Mouse (Mus musculus) telencephalon, adult 2 months (tissue): ENCODE measurements around the gene Ms4a7.
"Not testable (repeated sequence)": the region's sequence is repeated elsewhere in the genome, so short reads cannot be mapped to it uniquely, and the experiment has no call there.

Experiments
- DNase-seq: peaks from one replicate; pipeline ENCODE4 v3.0.0-alpha.2; 2011; ENCODE audit warnings: low read depth, low spot score

Gene Ms4a7

GRCm38 (mm10) chr19:11335932-11336331 lies at the start of gene Ms4a7:
Ms4a7 (minus strand) TSS chr19:11336146.
- DNase-seq, result no peak

DNA sequence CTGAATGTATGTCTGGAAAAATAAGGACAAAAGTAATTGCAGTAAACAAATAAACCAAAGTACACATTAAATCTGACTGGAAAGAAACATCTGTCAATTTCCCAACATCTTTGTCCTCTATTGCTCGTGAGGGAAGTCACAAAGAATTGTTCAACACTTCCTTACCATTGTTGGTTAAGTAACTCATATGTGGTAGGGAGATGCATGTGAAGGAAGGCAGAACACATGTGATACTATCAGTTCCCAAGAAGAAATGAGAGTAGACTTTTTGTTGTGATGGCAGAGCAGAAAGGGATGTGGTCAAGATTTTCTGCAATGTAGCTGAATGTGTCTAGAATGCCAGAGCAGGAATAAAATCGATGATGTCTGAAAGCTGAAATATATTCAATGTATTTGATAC lies 40.5 kb upstream of the Ms4a7 start:
- no peak for DNase-seq

DNA sequence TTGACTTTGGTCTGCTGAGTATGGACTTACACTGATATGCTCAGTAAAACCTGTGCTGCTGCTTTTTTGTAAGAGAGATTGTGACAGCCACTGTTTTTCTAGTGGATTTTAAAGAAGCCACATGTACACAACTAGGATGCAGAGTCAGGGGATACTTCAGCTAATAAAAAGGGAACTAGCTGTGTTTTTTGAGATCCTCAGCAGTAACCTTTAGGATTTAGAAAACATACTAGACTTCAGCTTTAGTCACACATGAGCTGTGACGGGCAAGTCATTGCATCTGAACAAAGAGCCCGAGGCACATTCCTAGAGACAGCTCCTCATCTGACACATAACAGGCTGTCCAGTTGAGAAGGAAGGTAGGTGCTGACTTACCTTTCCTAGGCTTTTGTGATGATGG lies 39.3 kb upstream of the Ms4a7 start, which contains the start of gene Ms4a4a:
Gene Ms4a4a, plus strand, starts transcription at position 251 of the 400 bp plus-strand sequence.
- DNase-seq, result no peak

GRCm38 (mm10) chr19:11371181-11371580 lies 35.2 kb upstream of the Ms4a7 start:
- DNase-seq, result no peak

DNA sequence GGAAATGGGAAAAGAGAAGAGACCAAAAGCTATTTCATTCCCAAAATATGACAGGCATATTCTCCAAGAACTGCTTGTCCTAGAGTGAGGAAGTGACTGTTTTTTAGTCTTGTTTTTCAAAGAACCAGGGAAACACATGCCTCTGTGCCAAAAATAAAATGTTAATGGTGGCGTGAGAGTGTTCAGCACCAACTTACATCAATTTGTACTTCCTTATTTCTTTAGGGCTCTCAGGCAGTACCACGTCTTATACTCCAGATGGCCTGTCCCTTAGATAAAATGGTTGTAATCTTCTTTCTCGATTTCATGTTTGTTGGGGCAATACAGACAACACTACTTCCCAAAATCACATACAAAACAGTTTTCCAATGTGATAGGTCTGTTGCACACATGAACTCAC lies 32.4 kb upstream of the Ms4a7 start:
- DNase-seq, result no peak

GRCm38 (mm10) chr19:11362002-11362401 lies 26.1 kb upstream of the Ms4a7 start:
- DNase-seq, result no peak

- DNase-seq, result no peak
Observed at GRCm38 (mm10) chr19:11360106-11360505, 24.2 kb upstream of the Ms4a7 start.

DNA sequence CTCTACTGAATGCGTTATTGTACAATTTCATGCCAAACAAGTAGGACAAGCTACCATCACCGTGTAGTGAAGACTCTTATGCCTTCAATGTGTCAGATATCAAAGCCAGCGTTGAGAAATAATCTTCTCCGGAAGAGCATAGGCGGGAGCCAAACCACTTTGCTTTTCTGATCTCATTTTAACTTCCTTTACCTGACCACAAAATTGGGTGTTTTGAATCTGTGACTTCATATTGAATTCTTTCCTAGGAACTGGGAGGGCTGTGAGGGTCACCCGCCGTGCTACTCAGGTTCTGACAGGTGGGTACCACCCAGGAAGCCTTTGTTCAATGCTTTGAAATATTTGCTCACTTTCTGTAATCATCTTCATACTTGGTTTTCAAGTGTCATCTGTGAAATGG lies 19.8 kb upstream of the Ms4a7 start:
- DNase-seq, result no peak

DNA sequence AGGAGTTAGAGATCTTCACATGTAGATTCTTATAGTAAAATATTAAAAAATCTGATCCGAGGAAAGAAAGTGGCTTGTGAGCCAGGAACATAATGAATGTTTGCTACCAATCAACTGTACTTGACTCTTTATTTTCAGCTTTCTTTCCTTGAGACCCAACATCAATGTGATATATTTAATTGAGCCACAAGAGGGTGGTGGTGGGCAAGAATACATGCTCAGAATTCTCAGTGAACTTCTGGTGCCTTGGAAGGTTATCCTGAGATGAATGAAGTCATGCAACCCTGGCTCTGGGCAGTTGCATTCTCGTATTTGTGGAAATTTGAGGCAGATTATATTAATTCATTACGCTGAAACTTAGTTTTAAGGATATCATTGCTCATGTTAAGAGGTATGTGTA lies 15.9 kb upstream of the Ms4a7 start:
- DNase-seq, result no peak

DNA sequence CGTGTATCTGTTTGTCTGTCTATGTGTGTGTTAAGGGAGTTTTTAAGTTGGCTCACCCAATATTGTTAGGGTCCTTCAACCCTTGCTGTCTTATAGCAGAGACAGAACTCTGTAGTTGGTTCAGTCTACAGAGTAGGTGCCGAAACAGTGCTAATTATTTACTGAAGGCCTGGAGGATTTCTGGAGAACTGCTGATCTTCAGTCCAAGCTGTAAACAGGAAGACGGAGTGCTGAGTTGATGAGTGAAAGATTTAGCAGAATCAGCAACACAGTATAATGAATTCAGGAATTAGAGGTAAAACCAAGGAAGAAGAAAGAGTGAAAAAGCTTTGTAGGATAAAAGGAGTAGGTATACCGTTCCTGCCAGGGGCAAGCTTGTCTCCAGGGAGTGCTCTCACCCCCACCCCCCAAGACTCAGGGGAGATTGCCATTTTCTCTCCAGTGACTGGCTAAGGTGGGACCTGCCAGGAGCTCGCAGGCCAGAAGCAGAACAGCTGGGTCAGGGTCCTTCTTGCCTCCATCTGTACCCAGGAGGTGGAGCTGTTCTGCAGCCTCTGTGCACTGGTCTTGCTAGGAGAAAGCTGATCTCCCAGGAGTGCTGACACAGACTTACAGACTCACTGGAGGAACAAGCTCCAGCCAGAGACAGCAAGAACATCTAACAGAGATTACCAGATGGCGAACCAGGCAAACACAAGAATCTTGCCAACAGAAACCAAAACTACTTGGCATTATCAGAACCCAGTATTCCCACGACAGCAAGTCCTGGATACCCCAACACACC lies 13.9 kb upstream of the Ms4a7 start:
- peak; percentile 8 for DNase-seq

DNA sequence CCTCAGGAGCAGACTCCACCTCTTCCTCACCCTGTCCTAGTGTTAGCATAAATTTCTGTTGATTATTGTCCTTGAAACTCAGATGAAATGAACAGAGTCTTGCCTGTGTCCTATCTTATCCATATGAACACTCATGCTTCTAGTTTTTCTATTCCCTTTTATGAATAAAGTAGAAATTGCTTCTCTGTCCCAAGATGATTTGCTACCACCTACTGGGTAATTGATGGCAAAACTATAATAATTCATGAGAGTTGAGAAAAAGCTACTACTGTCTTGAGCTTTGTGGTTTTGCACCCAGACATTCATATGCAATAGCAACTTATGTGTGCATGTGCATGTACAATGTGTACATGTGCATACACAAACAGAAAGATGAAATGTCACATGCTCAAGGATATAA lies 8.0 kb upstream of the Ms4a7 start:
- DNase-seq, result no peak

- no peak for DNase-seq
Observed at GRCm38 (mm10) chr19:11343147-11343546, 7.2 kb upstream of the Ms4a7 start.

DNA sequence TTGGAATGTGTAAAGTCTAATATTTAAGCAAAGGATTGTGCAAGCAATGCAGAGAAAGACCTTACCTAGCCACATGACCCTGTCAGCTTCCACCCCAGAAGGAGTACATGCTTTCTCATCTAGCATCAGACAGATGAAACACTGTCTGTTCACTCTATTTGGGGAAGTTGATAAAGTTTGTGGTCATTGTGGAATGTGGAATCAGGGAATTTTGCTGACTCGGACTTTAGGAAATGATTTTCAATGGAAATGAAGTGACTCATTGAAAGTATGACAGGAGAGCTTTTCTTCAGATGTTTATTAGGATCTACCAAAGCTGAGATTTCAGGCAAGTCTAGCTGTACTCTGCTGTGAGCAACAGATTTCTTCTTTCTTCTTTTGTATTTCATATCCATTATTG lies 14.8 kb downstream of the Ms4a7 start:
- DNase-seq, result no peak

DNA sequence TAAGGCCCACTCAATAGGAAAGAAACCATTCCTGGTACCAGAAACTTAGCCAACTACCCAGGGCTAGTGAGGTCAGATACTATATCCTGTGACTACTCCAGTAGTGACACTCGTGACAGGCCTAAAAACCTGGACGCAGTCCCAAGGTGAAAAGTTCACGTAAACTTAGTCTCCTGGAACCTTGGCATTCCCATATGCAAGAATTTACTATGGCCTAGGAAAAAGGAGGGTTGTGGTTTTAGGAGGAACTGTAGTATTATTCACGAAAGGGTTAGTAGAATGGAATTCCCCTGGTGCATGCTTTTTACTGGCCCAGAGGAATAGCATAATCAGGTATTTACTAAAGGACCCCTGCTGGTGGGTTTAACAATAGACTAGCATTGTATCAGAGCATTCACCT lies 19.2 kb downstream of the Ms4a7 start:
- no peak for DNase-seq

DNA sequence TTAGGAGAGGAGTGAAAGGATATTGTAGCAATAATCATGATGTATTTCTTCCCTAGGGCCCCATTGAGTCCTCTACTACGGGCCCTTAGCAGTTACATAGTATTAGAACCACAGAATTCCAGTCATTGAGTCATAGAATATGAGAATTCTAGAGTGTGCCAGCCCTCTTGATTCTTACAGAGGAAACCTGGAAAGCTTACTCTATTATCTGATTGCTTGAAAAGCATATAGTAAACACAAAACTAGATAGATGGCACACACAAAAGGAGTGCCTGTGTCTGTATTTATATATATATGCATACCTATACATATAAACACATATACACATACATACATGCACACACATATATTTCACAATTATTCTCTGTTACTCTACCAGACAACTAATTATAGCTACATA lies 21.6 kb downstream of the Ms4a7 start, which contains the start of gene Ms4a14:
Gene Ms4a14, minus strand, starts transcription at position 101 of the 400 bp plus-strand sequence.
- no peak for DNase-seq

DNA sequence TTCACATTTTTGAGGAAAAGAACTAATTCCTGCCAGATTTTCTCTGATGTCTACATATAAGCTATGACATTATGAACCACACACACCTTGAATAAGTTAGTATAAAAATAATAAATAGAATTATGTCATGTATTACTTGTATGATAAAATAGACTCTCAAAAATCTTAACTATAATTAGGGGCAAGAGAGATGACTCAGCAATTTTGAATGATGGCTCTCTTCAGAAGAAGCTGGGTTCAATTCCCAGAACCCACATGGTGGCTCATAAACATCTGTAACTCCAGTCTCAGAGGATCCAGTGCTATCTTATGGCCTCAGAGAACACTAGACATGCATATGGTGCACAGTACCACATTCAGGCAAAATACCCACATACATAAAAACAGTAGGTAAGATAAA lies 27.1 kb downstream of the Ms4a7 start:
- DNase-seq, result no peak

DNA sequence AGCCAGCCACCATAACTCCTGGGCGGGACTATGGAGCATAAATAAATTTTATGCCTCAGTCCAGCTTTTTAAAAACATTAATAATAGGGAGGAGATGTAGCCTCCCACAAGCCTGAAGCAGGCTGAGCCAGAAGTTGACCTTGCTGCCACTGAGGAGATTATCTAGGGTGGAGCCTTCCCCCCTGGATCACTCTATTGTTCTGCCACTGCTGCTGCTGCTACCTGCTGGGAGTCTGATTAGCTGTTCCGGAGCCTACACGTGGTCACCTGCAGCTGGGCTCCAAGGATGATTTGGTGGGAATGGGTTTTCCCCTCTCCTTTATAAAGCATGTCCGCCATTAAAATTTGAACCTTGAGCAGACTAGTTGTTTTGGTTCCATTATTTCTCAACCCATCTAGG lies 36.4 kb downstream of the Ms4a7 start:
- not testable (repeated sequence) for DNase-seq

DNA sequence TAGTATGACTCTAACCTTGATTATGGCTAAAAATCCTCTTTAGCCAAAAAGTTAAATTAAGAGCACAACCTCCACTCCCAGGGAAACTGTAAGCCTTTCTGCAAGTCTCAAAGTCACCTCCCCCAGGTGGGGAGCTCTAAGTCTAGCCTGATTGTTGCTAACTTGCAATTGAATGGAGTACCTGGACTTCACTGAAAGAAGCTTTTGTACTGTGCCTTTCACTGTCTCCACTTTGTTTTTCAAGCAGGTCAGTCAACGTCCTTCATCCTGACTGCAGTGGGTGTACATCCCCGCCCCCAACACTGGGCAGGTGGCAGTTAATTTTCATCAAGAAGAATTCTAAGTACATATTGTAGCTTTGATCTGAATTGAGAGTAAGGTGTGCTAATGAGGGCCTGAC lies 37.0 kb downstream of the Ms4a7 start:
- no peak for DNase-seq

- DNase-seq, result not testable (repeated sequence)
Observed at GRCm38 (mm10) chr19:11293616-11294015, 42.3 kb downstream of the Ms4a7 start.

- DNase-seq, result peak; percentile 1
Observed at GRCm38 (mm10) chr19:11292990-11293389, 43.0 kb downstream of the Ms4a7 start.

- no peak for DNase-seq
Observed at GRCm38 (mm10) chr19:11283773-11284172, 52.2 kb downstream of the Ms4a7 start, which contains the start of gene Ms4a5. Ms4a5 (minus strand) TSS chr19:11283873.

DNA sequence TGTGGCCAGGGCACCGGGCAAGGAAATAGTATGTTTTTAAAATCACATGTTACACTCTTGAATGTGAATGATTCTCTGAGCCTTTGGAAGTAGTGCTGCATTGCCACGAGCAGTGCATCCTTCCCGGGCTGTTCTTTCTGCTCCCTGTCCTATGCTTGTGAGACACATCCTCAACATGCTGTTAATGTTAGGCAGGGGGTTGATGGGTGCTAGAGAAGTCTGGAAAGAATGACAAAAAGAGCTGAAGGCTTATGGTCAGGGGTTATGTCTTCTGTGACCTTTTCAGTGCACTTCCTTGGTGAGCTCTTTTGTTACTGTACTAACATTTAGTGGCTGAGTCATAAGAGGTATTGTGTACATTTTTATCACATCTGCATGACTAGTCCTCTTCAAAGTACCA lies 55.7 kb downstream of the Ms4a7 start:
- no peak for DNase-seq

DNA sequence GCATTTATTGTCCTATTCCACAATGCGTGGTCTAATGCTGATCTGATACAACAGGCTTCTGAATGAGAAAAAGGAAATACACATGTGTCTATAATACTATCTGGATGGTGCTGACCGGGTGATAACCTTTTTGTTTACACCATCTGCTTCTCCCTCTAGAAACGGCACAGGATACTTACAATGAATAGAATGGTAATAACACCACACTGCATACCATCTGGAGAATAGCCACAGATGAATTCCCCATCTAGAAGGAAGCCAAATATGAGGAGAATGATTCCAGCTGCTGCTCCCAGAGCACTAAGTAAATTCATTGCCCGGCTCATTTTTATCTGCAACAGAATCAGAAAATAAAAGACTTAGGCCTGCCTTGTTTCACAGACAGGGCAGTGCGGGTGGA lies 59.5 kb downstream of the Ms4a7 start:
- no peak for DNase-seq
